Mouse (Mus musculus) activated CD4-positive, CD25-positive, alpha-beta regulatory T cell, adult 4 months (primary cell): ENCODE data around the gene Scaf8. TPM values are rescaled to one million over a fixed set of nuclear protein-coding genes. Genes with fewer than 3 reads are reported as not detected.
A peak's percentile ranks its signal among the peaks of the same experiment; 100 is the strongest.
"Not testable (repeated sequence)": the region's sequence is repeated elsewhere in the genome, so short reads cannot be mapped to it uniquely, and the experiment has no call there.

ENCODE experiments used
- ATAC-seq: one replicate; pipeline ENCODE4 v1.8.0; 2017
- polyA plus RNA-seq, 2 experiments: library from polyadenylated mRNA; unstranded; fragments of 100-300 nt; shearing (Covaris generic); gene quantifications; one replicate each; pipeline ENCODE4 v1.2.1; 2017

The Scaf8 gene
- 10 to 100 TPM; 23.7 to 24.2 TPM for polyA plus RNA-seq

DNA sequence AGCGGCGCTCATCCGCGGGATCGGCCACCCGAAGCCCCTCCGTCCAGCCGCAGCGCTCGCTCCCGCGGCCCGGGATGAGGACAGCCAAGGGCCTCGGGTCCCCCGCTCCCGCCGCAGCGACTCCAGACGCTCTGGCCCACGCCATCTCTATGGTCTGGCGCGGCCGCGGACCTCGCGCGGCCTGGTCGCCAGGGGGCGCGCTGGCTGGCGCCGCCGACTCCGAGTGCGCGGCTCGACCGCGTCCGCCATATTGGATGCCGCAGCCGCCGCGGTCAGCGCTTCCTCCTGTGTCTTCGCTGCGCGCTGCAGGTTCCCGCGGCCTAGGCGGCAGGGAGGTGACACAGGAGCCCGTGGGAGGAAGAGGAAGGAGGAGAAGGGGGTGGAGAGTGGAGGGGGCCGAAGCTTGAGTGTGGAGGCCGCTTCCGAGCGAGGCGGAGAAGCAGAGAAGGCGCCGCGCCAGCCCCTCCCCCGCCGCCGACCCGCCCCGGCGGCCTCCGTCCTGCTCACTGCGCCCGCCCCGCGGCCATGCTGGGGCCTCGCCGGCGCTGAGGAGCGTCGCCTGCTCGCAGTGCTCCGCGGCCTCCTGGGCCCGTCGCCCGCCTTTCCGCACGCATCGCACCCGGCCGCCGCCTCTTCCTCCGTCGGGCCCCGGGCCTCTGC lies at the start of gene Scaf8:
Gene Scaf8 (plus strand): TSS at position 253 of the 660 bp plus-strand sequence.
- peak; percentile 70 for ATAC-seq

GRCm38 (mm10) chr17:3075166-3075872 lies 39.5 kb upstream of the Scaf8 start:
- ATAC-seq, result no peak

GRCm38 (mm10) chr17:3075873-3076245 lies 38.9 kb upstream of the Scaf8 start:
- ATAC-seq, result no peak

DNA sequence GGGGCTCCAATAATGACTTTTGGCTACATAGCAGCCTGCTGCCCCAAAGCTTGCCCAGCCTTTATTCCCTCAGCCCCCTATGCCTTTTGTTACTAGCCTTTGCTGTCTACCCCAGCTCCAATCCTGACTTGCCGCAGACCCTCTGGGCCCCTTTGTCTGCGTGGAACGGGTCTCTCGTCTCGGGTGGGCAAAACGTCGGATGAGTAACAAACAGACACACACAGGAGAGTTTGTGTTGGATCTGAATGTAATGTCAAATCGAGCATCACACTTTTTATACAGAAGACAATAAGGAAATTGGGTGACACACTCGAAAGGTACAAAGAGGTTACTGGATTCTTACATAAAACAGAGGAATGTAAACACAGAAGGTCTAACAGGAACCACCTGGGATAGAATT lies 36.8 kb upstream of the Scaf8 start:
- not testable (repeated sequence) for ATAC-seq

DNA sequence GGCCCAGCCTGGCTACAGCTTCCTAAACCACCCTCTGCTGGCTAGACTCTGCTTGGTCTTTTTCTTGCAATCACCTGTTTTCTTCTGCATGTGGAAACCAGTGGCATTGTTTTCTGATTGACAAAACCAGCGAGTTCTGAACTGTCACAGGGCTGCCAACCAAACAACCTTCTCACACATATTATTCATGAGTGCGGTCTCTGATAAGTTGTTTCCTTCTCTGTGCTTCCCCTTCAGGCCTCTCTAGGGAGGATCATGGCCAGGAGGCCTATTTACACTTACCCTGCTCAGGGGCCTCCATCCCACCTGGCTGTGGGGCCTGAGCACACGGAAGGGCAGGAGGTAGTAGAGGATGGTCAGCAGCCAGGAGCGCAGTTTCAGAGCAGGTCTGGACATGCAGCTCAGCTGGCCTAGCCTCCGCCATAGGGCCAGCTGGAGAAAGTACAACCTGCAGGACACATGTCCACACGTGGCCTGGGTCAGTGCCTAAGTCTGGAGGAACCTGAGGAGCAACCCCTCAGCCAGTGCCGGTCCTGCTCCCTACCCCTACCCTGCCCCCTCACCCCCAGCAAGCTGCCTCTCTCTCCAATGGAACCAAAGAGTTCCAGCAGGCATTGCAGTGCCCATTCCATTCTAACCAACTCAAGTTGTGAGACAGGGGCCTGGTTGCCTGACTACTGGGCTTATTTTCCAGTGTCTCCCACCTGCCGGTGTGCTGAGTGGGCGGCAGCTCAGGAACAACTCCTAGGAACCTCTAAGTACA lies 34.0 kb upstream of the Scaf8 start:
- peak; percentile 49 for ATAC-seq

- ATAC-seq, result peak; percentile 16
Observed at GRCm38 (mm10) chr17:3081512-3082100, 33.2 kb upstream of the Scaf8 start.

DNA sequence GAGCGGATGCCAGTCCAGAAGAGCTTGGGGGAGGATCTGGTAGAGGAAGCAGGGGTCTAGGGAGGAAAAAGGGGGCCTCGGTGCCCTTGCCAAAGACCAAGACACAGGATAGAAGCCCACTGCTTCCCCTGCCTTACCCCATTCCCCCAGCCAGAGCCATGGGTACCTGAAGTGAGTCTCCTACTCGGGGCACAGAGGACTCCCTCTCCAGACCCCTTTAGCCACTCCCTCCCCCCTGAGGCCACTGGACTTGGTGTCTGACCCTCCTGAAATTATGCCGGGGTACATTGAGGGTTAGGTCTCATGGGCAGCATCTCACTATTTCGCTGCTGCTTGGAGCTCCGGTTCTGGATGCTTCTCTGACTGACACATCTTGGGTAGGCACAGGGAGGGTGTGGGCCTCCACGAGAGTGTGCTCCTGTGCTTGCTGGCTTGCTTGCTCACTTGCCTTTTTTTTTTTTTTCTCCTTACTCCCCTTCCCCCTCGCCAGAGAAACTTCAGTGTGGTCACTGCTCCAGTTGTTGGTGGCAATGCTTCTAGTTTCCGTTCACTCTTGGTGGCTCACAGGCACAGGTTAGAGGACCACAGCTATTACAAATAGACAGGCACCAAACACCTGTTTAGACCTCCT lies 32.5 kb upstream of the Scaf8 start:
- ATAC-seq, result peak; percentile 3

GRCm38 (mm10) chr17:3082756-3083749 lies 31.7 kb upstream of the Scaf8 start:
- not testable (repeated sequence) for ATAC-seq

DNA sequence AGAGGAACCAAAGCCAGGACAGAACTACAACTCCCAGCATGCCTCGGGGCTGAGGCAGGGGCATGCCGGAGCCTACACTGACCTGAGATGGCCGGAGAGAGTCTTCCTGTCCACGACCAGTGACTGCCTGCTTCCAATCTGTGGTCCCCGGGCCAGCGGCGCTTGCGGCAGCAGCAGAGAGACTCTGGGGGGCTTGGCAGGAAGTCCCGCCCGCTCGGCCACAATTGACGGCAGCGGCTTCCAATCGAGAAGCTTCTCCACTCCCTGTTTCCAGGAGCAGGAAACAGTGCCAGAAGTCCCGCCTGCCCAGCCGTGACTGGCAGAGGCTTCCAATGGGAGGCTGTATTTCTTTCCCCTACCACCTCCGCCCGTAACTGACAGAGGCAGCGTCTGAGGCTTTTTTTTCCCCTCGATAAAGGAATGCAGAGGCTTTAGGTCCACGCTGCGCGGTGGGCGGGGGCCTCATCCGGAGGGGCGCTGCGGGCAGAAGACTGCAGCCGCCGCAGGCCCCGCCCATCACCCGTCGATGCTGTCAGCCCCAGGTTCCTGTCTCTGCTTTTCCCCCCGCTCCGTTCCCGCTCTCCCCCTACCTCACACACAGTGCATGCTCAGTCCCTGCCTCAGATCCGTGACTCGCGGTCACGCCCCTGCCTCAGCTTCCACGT lies 30.8 kb upstream of the Scaf8 start:
- peak; percentile 10 for ATAC-seq

- no peak for ATAC-seq
Observed at GRCm38 (mm10) chr17:3084551-3084930, 30.2 kb upstream of the Scaf8 start.

DNA sequence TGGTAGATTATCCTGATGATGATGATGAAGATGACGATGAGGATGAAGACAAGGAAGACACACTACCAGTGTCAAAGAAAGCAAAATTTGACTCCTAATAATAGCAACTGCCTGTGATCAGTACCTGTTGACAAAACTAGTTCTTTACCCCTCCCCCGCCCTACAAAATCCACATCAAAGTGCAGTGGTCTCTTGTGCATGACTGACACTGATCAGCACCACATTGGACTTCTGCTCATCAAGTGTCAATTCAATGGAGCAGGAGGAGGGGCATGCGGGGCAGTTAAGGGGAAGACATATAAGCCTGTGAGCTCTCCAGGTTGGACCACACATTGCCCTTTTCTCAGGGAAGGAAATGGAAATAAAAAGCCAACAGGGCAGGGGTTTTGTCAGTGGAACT lies 29.6 kb upstream of the Scaf8 start:
- no peak for ATAC-seq

DNA sequence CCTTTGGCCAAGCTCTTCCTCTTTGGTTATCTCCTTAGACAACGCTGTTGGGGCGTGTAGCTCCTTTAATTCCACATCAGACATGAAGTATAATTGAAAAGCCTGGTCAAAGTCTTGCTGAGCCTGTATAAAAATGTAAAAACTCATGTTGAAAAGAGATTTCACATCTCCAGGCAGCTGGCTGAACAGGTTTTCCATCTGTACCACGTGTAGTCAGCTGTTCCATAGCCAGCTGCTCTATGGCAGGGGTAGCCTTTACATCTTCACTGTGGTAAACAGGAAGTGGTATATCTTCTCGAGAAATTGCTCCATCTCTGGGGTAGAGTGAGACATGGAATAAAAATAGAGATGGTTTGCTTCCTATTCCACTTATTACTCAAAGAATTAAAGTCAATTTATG lies 22.1 kb upstream of the Scaf8 start:
- peak; percentile 99 for ATAC-seq

DNA sequence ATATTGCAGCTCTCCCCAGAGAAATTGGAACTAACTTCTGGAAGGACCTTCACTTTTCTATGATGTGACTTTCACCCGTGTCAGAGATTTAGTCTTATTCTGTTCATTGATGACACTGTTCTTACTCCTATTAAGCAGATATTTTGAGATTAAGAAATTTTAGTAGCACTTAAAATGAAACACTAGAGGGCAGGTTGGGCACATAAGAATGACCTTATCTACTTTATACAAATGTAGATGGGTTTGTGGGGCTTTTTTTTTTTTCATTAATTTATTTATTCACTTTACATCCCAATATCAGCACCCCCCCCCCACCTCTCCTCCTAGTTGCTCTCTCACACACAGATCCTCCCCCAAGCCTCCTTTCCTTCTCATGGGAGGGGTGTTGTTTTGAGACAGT lies 15.5 kb upstream of the Scaf8 start:
- ATAC-seq, result not testable (repeated sequence)

GRCm38 (mm10) chr17:3102336-3103165 lies 12.2 kb upstream of the Scaf8 start:
- ATAC-seq, result peak; percentile 96

- no peak for ATAC-seq
Observed at GRCm38 (mm10) chr17:3104154-3104931, 10.4 kb upstream of the Scaf8 start.

- peak; percentile 40 for ATAC-seq
Observed at GRCm38 (mm10) chr17:3105022-3105421, 9.8 kb upstream of the Scaf8 start.

DNA sequence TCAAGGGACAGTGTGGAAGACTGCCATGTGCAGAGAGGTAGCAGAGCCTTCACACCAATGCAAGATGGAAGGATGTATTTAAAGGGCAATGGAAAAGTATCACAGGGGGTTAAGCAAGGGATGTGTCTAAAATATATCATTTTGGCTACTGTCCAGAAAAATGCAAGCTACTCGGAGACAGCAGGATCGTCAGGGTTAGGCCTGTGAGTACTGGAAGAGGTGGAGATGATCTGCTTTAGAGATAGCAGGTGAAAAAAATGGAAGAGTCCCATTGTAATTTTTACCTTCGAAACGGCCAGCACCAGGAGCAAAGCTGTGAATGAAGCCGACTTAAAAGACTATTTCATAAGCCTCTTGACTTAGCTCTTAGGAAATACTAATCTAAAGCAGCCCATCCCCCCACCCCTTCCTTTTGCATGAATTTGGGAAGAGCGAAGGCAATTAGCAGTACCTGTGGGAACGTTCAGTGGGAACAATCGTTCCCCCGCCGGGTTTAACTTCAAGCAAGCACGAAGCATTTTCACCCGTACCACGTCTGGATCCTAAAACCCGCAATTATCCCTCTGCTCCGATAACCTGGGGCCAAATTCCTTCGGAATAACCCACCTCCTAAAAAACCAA lies 925 bp upstream of the Scaf8 start:
- ATAC-seq, result no peak

- peak; percentile 73 for ATAC-seq
Observed at GRCm38 (mm10) chr17:3114358-3114719, 433 bp upstream of the Scaf8 start.
